Mouse (Mus musculus): ENCODE results near the gene Ms4a6c.
A peak's percentile ranks its signal among the peaks of the same experiment; 100 is the strongest.
"Not testable (repeated sequence)": the region's sequence is repeated elsewhere in the genome, so short reads cannot be mapped to it uniquely, and the experiment has no call there.

Gene Ms4a6c

GRCm38 (mm10) chr19:11469215-11469614 is at the start of gene Ms4a6c:
Gene Ms4a6c (plus strand): TSS chr19:11469366.
- not testable (repeated sequence) for DNase-seq

DNA sequence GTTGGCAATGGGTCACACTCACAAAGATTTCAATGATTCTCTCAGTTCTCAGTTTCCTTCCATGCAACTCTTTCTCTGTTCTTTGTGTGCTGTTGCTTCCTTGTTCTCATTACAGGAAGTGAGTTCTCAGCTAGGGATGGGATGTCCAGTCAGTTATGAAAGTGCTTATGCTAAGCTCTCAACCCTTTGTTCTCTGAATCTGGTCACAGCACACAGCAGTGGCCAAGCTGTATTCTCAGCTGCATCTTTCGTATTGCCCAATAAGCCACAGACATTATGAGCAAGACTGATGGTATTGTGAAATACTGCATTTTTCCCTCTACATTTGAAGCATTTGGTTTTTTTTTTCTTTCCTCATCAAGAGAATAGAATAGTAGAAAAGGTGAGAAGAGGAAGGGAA is 38.0 kb upstream of the Ms4a6c start:
- not testable (repeated sequence) for DNase-seq

DNA sequence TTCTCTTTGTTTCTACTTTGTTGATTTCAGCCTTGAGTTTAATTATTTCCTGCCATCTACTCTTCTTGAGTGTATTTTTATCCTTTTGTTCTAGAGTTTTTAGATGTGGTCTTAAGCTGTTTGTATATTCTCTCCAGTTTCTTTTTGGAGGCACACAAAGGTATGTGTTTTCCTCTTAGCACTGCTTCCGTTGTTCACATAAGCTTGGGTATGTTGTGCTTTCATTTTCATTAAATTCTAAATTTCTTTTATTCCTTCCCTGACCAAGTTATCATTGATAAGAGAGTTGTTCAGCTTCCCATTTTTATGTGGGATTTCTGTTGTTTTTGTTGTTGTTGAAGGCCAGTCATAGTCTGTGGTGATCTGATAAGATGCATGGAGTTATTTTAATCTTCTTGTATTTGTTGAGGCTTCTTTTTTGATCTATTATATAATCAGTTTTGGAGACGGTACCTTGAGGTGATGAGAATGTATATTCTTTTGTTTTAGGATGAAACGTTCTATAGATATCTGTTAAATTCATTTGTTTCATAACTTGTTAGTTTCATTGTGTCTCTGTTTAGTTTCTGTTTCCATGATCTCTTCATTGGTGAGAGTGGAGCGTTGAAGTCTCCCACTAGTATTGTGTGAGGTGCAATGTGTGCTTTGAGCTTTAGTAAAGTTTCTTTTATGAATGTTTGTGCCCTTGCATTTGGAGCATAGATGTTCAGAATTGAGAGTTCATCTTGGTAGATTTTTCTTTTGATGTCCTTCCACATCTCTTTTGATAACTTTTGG is 33.9 kb upstream of the Ms4a6c start:
- DNase-seq, result no peak

- DNase-seq, result no peak
Observed at GRCm38 (mm10) chr19:11443338-11443737, 25.8 kb upstream of the Ms4a6c start, which contains the start of gene Ms4a4b. Gene Ms4a4b (plus strand): TSS chr19:11443553.

DNA sequence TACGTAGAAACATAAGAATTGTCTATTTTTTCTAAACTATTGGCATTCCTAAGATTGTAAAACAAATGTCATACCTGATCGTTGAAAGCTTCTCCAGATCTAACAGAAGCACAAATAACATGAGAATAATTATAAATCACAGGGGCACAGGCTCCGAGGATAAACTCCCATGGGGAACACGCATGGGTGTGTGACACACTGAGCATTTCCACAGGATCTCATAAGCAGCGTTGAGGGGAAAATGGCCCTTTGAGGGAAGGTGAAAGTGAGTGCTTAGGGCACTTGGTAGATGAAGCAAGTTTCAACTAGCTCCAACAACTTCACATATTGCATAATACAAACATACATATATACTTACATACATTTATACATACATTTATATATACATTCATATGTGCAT is 25.2 kb upstream of the Ms4a6c start:
- no peak for DNase-seq

GRCm38 (mm10) chr19:11447238-11447637 is 21.9 kb upstream of the Ms4a6c start:
- no peak for DNase-seq

DNA sequence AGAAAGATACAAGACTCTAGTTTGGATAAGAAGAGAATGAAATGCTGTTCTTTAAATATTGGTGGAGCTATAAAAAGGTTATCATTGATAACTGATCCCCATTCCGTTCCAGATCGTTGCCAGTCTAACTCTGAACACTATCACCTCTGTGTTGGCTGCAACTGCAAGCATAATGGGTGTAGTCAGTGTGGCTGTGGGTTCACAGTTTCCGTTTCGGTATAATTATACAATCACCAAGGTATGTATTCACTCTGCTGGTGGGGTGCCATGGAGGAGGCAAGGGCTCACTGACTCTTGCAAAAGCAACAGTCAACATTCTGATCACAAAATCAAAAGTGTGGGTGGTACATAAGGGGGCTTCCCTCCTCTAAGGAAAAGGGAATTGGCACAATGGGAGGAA is 10.1 kb upstream of the Ms4a6c start:
- DNase-seq, result not testable (repeated sequence)

- DNase-seq, result not testable (repeated sequence)
Observed at GRCm38 (mm10) chr19:11464795-11465194, 4.4 kb upstream of the Ms4a6c start.

DNA sequence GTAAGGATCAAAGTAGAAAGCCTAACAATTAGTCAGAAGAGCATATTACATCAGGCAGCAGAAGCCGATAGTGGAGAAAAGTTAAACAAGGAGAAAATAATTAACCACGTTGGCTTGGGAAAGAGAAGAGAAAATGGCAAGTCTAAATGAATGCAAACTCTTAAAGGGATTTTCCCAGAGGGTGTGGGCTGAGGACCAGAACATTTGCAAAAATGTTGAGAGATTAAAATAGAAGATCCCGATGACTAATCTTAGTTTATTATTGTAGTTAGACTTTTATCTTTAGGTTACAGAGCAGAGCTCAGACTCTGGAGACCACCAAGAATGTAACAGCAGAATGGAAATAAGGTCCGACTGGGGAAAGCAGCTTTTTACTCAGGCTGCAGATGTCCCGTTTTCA is 2.7 kb upstream of the Ms4a6c start:
- no peak for DNase-seq

DNA sequence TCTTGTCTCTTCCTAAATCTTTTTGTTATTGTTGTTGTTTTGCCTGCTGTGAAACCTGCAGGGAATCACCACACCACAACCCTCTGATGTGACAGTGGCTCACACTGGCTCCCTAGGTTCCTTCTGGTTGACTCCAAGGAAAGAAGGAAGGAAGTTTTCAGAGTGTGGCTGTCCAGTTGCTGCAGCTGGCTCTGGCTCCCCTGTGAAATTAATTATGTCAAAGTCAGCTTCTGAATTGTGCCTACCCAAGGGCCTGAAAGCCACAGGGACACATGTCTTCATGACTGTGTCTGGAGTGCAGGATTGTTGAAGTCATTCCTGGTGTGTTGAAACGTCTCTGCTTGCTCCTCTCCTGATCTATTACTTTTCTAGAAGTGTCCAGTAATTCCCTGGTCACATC is 805 bp upstream of the Ms4a6c start:
- not testable (repeated sequence) for DNase-seq

DNA sequence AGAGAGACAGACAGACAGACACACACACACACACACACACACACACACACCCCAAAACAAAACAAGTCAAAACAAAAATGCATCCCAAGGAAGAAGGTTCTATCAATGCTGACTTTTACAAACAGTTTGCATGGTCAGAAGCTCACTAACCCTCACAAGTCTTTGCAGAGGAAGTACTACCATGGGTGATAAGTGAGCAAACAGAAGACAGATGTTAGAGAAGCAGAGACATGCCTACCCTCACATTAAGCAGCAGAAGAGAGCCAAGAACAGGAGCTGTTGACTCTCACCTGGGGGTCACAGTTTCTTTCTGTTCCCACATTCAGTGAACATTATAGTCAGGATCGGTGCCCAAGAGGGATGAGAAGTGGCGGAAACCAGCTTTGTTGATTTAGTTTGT is 10.5 kb downstream of the Ms4a6c start:
- DNase-seq, result no peak

DNA sequence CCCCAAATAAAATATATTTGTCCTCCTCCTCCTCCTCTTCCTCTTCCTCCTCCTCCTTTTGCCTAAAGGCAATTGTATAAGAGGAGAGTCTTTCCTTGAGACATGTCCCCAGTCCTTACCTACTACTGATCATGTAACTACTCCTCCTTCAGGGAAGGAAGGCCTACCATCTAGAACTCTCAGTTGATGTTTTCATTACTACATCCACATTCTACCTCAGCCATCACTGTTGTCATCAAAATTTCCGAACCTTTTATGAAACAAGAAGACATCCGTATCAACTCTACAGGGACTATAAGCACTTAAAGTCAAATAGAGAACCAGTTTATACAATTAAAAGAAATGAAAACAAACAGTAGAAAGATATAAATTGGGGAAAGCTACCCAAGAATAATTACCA is 13.5 kb downstream of the Ms4a6c start:
- no peak for DNase-seq

- DNase-seq, result no peak
Observed at GRCm38 (mm10) chr19:11483941-11484340, 14.8 kb downstream of the Ms4a6c start.

GRCm38 (mm10) chr19:11484388-11484787 is 15.2 kb downstream of the Ms4a6c start:
- peak; percentile 28 for DNase-seq

DNA sequence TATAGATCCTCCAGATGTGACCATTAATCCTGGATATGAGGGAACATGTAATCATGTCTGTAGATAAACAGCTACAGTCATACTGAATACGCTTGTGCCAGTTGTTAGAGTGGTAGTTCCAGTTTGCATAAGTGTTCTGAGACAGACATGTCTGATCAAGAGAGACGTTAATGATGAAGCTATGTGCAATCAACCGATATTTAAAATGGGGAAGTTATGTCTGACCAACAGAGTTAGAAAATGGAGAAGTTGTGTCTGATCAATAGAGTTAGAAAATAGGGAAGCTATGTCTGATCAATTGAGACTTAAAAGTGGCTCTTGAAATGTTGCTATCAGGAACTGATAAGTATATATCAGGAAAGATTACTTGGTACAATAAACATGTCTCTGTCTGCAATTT is 16.1 kb downstream of the Ms4a6c start:
- DNase-seq, result no peak

- no peak for DNase-seq
Observed at GRCm38 (mm10) chr19:11485746-11486145, 16.6 kb downstream of the Ms4a6c start, which contains the start of gene Gm8369. Gene Gm8369 (plus strand): TSS chr19:11485938.

- DNase-seq, result no peak
Observed at GRCm38 (mm10) chr19:11486599-11486998, 17.4 kb downstream of the Ms4a6c start.

DNA sequence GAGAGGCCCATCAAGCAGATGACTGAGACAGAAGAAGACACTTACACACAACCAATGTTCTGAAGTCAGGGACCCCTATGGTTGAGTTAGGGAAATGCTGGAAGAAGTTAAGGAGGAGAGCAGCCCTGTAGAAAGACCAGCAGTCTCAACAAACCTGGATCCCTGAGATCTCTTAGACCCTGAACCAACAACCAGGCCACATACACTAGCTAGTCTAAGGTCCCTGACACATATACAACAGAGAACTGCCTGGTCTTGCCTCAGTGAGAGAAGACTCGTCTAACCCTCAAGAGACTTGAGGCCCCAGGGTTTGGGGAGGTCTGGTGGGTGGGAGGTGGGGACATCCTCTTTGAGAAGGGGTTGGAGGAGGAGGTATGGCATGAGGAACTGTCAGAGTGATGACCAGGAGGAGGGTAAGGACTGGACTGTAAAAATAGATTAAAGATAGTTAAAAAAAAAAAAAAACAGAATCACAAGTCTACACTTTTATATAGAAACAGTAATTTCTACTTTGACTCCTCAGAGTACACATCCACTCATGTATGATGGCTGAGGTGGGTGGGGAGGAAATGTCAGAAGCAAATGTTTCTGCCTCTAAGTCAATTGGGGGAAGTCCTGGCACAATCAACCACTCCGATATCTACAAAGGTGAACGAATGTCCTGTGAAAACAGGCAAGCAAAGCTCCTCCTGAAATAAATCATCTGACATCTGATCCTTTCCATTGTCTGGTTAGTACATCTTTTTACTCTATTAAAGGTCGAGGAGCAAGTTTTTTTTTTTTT is 22.4 kb downstream of the Ms4a6c start:
- no peak for DNase-seq

DNA sequence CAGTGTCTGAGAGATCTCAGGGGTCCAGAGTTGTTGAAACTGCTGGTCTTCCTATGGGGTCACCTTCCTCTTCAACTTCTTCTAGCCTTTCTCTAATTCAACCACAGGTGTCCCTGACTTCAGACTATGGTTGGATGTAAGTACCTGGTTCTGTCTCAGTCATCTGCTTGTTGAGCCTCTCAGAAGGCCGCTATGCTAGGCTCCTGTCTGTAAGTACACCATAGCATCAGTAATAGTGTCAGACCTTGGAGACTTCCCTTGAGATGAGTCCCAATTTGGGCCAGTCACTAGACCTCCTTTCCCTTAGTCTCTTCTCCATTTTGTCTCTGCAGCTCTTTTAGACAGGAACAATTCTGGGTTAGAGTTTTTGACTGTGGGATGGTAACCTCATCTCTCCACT is 23.5 kb downstream of the Ms4a6c start:
- no peak for DNase-seq

DNA sequence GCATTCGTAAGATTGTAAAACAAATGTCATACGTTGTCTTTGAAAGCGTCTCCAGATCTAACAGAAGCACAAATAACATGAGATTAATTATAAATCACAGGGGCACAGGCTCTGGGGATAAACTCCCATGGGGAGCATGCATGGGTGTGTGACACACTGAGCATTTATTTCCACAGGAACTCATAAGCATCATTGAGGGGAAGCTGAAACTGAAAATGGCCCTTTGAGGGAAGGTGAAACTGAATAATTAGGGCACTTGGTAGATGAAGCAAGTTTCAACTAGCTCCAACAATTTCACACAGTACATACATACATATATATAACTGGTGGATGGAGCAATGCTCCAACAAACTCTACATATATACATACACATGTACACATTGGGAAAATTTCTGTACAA is 25.4 kb downstream of the Ms4a6c start:
- DNase-seq, result no peak

DNA sequence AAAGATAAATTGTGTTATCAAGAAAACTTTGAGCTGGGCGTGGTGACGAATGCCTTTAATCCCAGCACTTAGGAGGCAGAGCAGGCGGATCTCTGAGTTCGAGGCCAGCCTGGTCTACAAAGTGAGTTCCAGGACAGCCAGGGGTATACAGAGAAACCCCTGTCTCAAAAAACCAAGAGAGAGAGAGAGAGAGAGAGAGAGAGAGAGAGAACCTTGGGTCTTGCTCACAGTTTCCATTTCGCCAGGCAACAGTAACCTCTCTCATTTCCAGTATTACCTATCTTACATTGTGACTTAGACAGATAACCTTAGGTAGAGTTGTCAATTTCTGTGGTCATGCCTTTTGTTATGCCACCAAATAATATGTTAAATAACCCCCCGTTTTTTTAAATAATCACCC is 27.2 kb downstream of the Ms4a6c start:
- DNase-seq, result no peak

DNA sequence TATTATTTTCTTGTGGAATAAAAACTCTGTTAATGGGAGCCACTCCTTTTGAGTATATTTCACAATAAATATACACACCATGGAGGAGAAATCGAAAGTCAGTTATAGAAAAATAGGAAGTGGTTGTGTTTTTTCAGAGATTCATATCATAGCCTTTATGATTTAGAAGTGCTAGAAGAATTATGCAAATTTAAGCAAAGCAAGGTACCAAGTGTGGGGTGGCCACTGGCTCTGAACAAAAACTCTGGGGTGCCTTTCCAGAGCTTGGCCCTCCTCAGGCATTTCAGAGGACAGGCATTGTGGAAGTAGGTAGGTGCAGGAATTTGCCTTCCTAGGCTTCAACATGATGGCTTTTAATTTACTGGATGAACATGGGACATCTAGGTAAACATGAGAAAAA is 28.1 kb downstream of the Ms4a6c start:
- not testable (repeated sequence) for DNase-seq

DNA sequence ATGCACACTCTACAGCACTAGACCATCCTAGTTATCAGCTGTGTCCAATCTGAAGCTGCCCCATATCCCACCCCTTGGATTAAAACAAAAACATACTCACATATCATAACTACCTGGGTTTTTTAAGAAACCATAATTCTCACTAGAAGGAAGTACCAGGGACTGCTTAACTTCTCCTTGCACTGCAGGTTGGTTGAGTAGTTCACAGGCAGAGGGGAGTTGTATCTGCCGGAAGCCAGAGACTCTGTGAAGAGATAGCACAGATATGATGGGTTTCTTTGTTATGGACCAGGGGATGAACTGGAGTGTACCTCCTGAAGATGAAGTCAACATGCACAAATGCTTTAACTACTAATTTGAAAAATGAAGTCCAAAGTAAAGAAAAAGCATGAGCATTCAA is 31.6 kb downstream of the Ms4a6c start:
- no peak for DNase-seq

DNA sequence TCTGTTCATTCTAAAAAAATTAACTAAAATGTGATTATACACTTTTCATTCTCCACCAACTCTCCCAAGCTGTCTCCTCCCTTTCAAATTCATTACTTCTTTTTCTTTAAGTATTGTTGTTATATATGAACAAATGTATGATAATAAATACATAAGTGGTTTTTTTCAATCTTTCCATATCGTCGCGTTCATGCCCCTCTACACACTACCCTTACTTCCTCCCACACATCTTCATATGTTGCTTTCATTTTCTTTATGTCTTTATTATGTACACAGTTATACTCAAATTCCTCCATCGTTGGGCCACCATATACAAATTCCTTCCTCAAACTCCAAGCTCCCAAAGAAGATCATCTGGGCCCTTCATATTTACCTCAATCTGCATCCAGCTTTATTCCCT is 32.2 kb downstream of the Ms4a6c start:
- no peak for DNase-seq

Measured in thymus, postnatal 25 days (tissue).